Mouse (Mus musculus) bone marrow macrophage, adult 2 months (primary cell): ENCODE data around the gene Triml1. TPM values are rescaled to one million over a fixed set of nuclear protein-coding genes. Genes with fewer than 3 reads are reported as not detected.

ENCODE experiments used
- H3K27ac ChIP-seq: 2 replicates; pipeline ENCODE4 v1.5.1; 2012; ENCODE audit warnings: low read depth, low read length; ENCODE audit not compliant: insufficient read depth
- H3K4me1 ChIP-seq: 2 replicates; pipeline ENCODE4 v1.6.1; 2012; ENCODE audit warnings: low read length; ENCODE audit not compliant: control insufficient read depth, insufficient read depth
- H3K4me3 ChIP-seq: 2 replicates; pipeline ENCODE4 v1.5.1; 2012; ENCODE audit warnings: mild to moderate bottlenecking, low read length, moderate library complexity; ENCODE audit not compliant: insufficient read depth
- CTCF ChIP-seq: IDR thresholded peaks from 2 replicates; pipeline ENCODE4 v1.5.1; 2012; ENCODE audit warnings: low read depth, mild to moderate bottlenecking, low read length, moderate library complexity
- POLR2A ChIP-seq: IDR thresholded peaks from 2 replicates; pipeline ENCODE4 v1.6.1; 2012; ENCODE audit warnings: mild to moderate bottlenecking, low read depth, low read length, borderline replicate concordance
- polyA plus RNA-seq: library from polyadenylated mRNA; stranded (reverse); fragments of >200 nt; gene quantifications from 2 replicates; pipeline ENCODE4 v1.2.4, GENCODE M21; 2012; ENCODE audit not compliant: missing spikeins, insufficient read depth, insufficient read length

Gene Triml1
- 0.28 and 0.41 TPM in 2 replicates for polyA plus RNA-seq

GRCm38 (mm10) chr8:43141386-43141785 lies at the start of gene Triml1:
Gene Triml1 (minus strand): TSS chr8:43141486.
- no peak within 1 kb of the TSS for H3K27ac ChIP-seq
- no peak within 1 kb of the TSS for H3K4me3 ChIP-seq
- no peak for TF ChIP-seq CTCF
- TF ChIP-seq POLR2A, result no peak
- H3K4me1 ChIP-seq, result no peaks in the 10 kb centered on the region

- no peak overlapping the region for H3K27ac ChIP-seq
- no peak overlapping the region for H3K4me3 ChIP-seq
- H3K4me1 ChIP-seq, result no peaks in the 10 kb centered on the region
- TF ChIP-seq POLR2A (no peak), CTCF (no peak)
These were observed 41.0 kb upstream of the Triml1 start for GRCm38 (mm10) chr8:43182281-43182680.

GRCm38 (mm10) chr8:43180054-43180690 lies 38.9 kb upstream of the Triml1 start, which contains the start of gene Triml2:
Gene Triml2 (plus strand): TSS chr8:43180541.
- no peaks in the 10 kb centered on the region for H3K4me1 ChIP-seq
- no peak within 1 kb of the TSS for H3K27ac ChIP-seq
- H3K4me3 ChIP-seq, result no peak within 1 kb of the TSS
- TF ChIP-seq POLR2A (no peak), CTCF (no peak)

- H3K4me3 ChIP-seq, result no peak overlapping the region
- TF ChIP-seq POLR2A (no peak), CTCF (no peak)
- H3K27ac ChIP-seq, result no peak overlapping the region
These were observed 37.9 kb upstream of the Triml1 start for GRCm38 (mm10) chr8:43179189-43179588.

GRCm38 (mm10) chr8:43178263-43178662 lies 37.0 kb upstream of the Triml1 start:
- TF ChIP-seq POLR2A (no peak), CTCF (no peak)
- no peaks in the 10 kb centered on the region for H3K4me1 ChIP-seq
- H3K27ac ChIP-seq, result no peak overlapping the region
- H3K4me3 ChIP-seq, result no peak overlapping the region

More at GRCm38 (mm10) chr8:43179189-43179588, 37.9 kb upstream of the Triml1 start:
- H3K4me1 ChIP-seq, result no peaks in the 10 kb centered on the region

- TF ChIP-seq POLR2A (no peak), CTCF (no peak)
- H3K4me1 ChIP-seq, result no peaks in the 10 kb centered on the region
- no peak overlapping the region for H3K27ac ChIP-seq
- H3K4me3 ChIP-seq, result no peak overlapping the region
These were observed 35.6 kb upstream of the Triml1 start for GRCm38 (mm10) chr8:43176766-43177486.

GRCm38 (mm10) chr8:43169249-43169755 lies 28.0 kb upstream of the Triml1 start:
- Histone ChIP-seq H3K27ac (no peak overlapping the region), H3K4me1 (no peaks in the 10 kb centered on the region), H3K4me3 (no peak overlapping the region)
- no peak for TF ChIP-seq CTCF
- TF ChIP-seq POLR2A, result no peak

- no peaks in the 10 kb centered on the region for H3K4me1 ChIP-seq
- no peak for TF ChIP-seq CTCF
- TF ChIP-seq POLR2A, result no peak
These were observed 26.8 kb upstream of the Triml1 start for GRCm38 (mm10) chr8:43168083-43168482.

GRCm38 (mm10) chr8:43164453-43164852 lies 23.2 kb upstream of the Triml1 start:
- no peaks in the 10 kb centered on the region for H3K4me1 ChIP-seq
- TF ChIP-seq CTCF, result no peak
- no peak for TF ChIP-seq POLR2A
- no peak overlapping the region for H3K27ac ChIP-seq
- H3K4me3 ChIP-seq, result no peak overlapping the region

More at GRCm38 (mm10) chr8:43168083-43168482, 26.8 kb upstream of the Triml1 start:
- Histone ChIP-seq H3K27ac (no peak overlapping the region), H3K4me3 (no peak overlapping the region)

- no peaks in the 10 kb centered on the region for H3K4me1 ChIP-seq
- no peak overlapping the region for H3K4me3 ChIP-seq
- no peak overlapping the region for H3K27ac ChIP-seq
- TF ChIP-seq CTCF (no peak), POLR2A (no peak)
These were observed 22.0 kb upstream of the Triml1 start for GRCm38 (mm10) chr8:43163255-43163654.
